Mouse (Mus musculus) heart, postnatal 14 days (tissue): ENCODE measurements around the gene Slc2a1. TPM values are rescaled to one million over a fixed set of nuclear protein-coding genes. Genes with fewer than 3 reads are reported as not detected.

Experiments
- DNase-seq, 2 experiments: peaks; one replicate each; pipeline ENCODE4 v3.0.0; 2021 to 2022
- intact Hi-C: fragments of 180-260 bp; cut with DNase I; formaldehyde crosslinking; loops from one replicate; pipeline ENCODE4 v1.15.1; 2025
- total RNA-seq, 2 experiments: library from RNA; stranded (reverse); gene quantifications; 2 replicates each; pipeline ENCODE4 v1.2.3; 2021

The Slc2a1 gene
- total RNA-seq, 2 experiments from 2014 or later = 6.2 to 8.5 TPM

DNA sequence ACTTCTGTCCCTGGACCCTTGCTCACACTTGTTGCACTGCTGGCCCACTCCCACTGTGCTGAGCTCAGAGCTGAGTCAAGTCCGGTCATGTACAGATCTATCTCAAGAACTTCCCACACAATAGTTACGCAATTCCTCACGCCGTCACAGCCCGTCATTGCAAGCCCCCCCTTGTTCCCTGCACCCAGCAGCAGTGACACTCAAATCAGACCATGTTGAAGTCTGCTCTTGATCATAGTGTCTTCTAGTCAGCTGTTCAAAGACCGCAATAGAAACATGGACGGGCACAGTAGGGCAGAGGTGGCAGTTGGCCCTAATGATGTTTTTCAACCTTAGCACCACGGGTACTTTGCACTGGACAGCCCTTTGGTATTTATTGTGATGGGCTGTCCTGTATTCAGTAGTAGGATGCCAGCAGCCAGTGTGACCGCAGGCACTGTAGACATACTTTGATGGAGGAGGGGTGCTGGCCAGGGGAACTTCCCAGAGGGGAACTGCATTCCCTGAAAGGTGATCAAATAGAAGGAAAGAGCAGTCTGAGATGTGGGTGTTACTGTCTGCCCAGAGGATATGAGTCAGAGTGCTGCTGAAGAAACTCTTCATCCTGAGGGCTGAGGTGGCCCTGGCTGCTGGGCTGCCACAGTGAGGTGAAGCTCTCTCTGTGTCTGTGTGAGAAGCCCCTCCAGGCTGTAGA, 17.2 kb downstream of the Slc2a1 start:
- intact Hi-C loops = no loop called here
- no peak for DNase-seq

DNA sequence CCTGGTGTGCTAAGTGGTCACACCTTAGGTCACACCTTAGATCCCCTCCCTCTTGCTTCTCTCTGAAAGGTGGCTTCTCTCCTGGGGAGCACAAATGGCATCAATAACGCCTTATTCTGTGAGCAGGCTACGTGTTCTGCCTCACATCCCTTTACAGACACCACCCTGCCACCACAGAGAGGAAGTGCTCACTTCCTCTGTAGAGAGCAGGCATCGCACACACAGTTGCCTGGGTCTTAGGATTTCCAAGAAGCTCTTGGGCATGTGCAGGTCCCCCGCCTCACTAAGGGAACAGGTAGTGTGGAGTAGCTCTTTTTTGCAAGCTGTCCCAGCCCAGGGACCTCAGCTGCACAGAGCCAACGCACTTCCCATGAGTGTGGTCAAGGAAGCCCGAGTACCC, 18.7 kb downstream of the Slc2a1 start:
- no peak for DNase-seq
- intact Hi-C loops = no loop called here

DNA sequence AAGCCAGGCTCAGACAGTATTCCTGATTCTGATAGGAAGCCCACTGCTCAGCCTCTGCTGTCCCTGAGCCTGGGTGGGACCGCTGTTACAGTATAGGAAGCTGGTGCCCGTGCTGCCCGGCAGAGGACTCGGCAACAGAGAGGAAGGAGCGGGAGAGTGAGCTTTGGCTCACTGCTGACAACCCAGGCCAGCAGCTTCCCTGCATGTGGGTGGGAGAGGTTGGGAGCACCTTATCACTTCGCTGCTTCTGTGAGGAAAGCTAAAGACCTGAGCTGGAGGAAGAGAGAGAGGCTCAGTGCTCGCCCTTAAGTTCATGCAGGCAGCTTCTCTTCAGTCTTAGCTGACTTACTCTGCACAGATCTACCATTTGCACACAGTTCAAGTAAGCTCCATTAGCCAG, 20.0 kb downstream of the Slc2a1 start:
- DNase-seq = no peak
- intact Hi-C loops = no loop called here

DNA sequence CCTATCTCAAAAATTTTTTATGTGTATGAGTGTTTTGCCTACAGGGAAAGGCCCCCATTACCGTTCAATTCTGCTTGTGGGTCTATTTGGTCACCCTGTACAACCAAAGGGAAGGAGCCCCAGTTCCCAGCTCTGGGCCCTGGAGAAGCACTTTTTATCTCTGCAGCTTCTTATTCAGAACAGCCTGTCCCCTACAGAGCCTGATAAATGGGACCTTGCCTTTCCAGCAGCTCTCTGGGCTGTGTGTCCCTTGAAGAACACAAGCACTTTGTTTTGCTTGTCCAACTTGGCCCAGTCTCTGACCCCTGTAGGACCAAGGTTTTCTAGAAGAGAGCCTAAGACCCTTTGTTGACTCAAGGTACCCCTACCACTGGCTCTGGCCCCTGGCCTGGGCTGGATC, 20.6 kb downstream of the Slc2a1 start:
- intact Hi-C loops = no loop called here
- DNase-seq = no peak

DNA sequence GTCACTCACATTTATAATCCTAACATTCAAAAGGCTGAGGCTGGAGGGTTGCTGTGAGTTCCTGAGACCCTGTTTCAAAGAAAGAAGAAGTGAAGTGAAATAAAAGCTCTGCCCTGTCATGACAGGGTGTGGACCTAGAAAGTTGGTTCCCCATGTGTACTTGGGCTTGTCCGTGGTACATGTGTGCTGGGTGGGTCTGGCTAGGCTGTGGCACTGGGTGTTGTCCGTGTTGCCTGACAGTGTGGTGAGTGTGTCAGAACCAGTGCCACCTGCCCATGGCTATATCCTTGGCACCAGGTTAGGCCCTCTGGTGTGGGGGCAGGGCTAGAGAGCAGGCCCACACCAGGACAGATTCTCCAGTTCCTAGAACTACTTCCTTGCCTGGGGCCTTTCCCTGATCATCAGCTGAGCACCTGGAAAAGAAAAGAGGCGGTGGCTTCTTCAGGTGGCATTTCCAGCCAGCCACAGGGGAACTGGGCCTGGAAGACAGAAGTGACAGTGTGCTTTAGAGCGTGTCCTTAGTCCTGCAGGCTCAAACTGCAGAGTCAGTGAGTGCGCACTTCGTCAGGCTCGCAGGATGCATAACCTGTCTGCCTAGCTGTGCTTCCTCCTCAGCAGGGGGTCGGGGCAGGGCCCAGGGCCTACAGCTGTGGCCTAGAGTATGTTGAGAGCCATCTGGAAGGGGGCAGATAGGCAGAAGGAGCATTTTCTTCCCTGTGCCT, 22.8 kb downstream of the Slc2a1 start:
- DNase-seq = no peak
- intact Hi-C loops = no loop called here

DNA sequence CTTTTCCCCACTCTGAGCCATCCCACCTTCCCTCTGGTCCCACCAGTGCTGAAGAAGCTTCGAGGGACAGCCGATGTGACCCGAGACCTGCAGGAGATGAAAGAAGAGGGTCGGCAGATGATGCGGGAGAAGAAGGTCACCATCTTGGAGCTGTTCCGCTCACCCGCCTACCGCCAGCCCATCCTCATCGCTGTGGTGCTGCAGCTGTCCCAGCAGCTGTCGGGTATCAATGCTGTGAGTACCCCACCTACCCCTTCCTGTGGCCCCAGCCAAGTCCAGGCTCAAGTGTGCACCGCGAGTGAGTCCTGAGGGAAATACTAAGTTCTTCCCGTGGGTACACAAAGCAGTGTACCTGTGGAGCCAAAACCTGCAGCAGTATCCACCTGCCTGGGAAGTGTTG, 24.8 kb downstream of the Slc2a1 start:
- DNase-seq = no peak
- intact Hi-C loops = no loop called here

DNA sequence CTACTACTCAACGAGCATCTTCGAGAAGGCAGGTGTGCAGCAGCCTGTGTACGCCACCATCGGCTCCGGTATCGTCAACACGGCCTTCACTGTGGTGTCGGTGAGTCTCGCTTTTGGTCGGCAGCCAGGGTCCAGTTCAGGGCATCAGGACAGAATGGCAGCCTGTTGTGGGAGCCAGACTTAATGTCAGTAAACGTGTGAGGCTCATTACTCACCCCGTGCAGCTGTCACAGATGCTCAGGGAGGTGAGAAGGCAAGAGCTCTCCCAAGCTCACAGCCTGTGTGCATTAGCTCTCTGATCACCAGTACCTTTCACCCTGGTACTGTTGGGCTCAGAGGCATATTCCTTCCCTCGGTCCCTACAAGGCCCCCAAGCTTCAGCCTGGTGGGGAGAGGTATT, 25.3 kb downstream of the Slc2a1 start:
- no peak for DNase-seq
- intact Hi-C loops = no loop called here

DNA sequence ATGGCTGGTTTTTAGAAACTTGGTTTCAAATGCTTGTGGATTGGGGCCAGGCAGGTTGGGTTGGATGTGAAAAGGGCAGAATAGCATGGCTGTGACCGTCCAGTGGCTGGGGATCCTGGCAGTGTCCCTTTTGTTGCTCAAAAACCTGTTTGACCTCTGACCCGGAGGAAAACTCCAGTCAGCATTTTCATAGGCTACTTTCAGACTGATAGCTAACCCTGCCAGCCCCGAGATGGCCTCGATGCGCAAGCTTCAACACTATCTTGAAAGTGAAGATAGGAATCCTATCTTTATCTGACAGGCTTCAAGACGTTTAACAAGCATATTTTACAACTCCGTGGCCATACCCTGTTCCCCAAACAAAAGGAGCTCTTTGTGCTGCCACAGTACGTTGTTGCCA, 28.8 kb downstream of the Slc2a1 start:
- no peak for DNase-seq
- intact Hi-C loops = no loop called here

DNA sequence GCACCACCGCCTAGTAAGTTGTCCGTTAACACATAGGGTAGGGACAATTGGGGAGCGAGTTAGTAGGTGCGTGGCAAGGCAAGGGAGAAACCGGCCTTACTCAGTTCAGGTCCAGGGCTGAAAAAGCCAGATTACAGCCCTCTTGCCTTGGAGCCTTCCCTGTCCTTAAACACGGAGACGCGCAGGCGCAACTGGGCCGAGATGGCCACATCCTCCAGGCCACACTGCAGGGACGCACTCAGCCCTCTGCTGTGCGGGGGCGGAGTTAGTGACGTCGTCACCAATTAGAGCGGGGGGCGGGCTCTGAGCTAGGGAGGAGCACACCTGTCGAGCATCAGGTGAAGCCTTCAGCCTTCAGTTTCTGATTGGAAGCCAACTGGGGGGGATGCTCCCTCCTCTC, 29.7 kb downstream of the Slc2a1 start:
- DNase-seq = peak; percentile 23 to 41
- intact Hi-C loops = no loop called here

DNA sequence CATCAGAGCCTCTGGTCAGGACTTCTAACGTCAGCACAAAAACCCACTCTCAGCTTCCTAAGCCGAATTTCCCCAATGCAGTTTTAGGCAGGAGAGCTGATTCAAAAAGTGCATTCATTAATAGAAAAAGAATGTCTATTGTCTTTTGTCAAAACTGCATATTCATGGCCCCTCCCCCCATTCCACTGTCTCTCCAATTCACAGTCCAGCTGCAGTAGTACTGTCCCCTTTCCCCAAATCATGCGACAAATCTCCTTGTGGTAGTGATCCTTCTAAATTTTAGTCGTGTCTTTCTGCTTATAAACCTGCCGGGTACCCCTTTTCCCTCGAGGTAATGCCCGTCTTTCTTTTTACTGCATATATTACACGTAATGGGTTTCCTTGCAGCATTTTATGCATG, 30.3 kb downstream of the Slc2a1 start:
- DNase-seq = no peak
- intact Hi-C loops = no loop called here

DNA sequence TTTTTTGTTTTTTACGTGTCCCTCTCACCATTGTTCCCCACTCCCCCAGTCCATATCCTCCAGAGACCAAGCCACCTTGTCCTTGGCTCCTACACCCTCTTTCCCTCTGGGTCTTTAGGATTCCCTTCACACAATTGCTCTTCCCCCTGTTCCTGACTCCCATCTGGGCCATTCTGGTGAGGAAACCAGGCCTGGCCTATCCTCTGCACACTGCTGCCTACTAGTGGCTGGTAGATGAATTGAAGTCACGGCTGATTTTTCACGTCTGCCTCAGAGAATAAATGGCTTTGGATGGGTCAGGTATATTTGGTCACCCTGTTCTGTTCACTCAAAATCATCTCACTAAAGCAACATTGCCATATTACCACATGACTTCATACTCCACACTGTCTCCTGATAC, 31.6 kb downstream of the Slc2a1 start:
- peak; percentile 36 to 57 for DNase-seq
- intact Hi-C loops = loop anchor here (1.0 kb wide), 1 partner anchor 135 kb away; no protein-coding TSS in a partner anchor

DNA sequence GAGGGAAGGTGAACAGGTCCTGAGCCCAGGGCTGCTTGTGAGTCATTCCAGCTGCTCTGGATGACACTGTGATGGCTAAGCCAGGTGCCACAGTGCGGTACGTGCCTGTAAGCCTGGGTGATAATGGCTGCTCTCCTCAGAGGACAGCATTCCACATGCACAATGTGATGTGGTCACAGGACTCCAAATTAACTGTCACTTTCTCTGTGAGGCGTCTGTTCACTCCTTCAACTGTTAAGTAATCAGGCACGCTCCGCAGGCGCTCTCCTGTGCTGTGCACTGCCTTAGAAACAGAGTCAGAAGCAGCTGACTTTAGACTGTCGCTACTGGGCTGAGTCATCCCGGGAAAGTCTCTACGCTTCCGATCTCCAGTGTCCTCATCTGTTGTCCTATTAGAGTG, 32.7 kb downstream of the Slc2a1 start:
- no peak for DNase-seq
- intact Hi-C loops = no loop called here

DNA sequence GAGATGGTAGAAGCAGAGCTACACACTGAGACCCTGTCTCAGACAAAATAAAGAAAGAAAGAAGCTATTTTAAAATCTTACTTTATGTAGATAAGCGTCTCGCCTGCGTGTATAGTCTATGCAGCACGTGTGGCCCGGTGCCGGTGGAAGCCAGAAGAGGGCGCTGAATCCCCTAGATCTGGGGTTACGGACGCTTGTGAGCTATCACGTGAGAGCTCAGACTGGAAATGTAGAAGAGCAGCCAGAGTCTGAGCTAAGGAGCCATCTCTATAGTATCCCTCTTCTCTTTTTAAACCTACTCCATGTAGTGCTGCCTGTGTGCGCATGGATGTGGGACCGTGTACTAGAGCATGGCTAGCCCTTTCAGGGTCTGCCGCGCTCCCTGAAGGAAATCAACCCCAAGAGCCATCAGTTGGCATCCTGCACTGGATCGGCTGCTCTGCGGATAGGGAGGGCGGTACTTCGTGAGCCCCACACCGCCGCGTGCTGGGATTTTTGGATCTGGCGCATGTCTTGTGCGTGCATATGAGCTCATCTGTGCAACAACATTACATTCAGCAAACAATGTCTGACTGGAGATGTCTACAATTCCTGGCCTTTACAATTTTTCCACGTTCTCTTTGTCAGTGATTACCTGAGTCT, 33.8 kb downstream of the Slc2a1 start:
- intact Hi-C loops = no loop called here
- DNase-seq = peak; percentile 46 to 67

DNA sequence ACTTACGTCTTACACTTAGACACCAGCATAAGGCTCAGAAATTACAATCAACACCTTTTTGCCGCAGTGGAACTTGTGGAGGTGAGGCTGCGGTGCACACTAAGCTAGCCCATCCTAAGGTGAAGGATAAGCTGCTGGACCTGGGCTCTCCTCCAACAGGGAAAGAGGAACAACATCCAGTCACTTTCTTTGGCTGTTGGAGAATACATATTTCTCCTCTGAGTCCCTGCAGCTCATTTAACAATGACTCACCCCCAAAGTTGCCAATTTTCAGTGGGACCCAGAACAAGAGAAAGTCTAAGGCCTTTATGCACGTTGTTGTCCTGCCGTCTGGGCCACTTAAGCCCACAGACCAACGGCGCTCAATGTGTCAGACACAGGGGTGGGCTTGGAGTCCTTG, 38.3 kb downstream of the Slc2a1 start:
- DNase-seq = no peak
- intact Hi-C loops = no loop called here

DNA sequence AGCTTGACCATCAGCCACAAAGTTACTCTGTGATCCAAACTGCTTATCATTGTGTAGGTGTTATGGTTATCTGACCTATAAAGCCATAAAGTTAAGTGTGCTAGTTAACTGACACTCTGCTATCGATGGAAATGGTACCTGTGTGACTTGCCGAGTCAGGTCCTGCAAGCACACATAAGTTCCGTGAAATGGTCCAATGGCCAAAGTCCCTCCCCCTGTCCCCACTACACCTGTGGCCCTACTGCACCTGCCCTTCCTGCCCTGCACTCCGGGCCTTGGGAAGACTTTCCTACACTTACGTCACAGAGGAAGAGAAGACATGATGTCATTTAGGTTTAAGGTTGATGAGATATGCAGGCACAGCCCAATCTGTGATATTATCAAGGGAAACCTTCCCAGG, 38.8 kb downstream of the Slc2a1 start:
- DNase-seq = no peak
- intact Hi-C loops = no loop called here

DNA sequence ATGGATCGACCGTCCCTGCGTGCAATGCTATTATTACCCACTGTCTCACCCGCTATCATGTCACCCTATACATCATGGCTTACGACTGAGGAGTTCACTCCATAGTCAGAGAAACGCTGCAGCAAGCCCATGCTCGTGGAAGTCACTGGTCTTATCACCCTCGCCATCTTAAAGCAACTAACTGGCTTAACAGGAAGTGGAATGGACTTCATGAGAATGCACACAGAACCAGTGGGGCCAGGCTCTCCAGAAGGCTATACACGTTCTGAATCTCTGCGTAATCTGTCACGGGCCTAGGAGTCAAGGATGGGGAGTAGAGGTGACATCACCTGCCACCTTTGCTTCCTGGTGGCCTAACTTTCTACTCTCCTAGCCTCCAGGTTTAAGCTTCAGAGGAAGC, 40.2 kb downstream of the Slc2a1 start:
- no peak for DNase-seq
- intact Hi-C loops = no loop called here

DNA sequence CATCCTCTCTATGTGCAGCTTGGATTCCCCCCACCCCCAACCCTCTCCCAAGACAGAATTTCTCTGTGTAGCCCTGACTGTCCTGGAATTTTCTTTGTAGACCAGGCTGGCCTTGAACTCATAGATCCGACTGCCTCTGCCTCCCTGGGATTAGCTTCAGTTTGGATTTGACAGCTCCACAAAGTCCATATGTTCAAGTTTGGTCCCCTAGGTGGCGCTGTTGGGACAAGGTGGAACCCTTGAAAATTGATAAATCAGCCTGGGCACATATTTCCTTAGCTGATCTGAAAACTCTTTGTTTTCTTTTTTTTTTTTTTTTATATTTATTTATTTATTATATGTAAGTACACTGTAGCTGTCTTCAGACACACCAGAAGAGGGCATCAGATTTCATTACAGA, 48.7 kb downstream of the Slc2a1 start:
- intact Hi-C loops = no loop called here
- peak; percentile 65 to 79 for DNase-seq

DNA sequence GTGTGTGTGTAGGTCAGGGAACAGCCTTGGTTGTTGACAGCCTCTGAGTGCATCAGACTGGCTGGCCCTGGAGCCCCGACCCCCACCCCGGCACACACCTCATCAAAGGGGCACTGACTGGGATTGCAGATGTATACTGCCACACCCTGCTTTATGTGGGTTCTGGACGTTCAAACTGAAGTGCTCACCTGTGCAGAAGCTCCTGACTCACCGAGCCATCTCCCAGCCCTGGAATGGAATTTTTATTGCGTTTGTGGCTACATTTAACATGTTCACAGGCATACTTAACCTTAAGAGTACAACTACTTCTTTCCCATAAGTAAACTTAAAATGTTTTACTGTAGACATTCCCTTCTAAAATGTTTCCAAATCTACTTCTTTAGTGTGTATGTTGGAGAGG, 49.4 kb downstream of the Slc2a1 start:
- no peak for DNase-seq
- intact Hi-C loops = no loop called here

DNA sequence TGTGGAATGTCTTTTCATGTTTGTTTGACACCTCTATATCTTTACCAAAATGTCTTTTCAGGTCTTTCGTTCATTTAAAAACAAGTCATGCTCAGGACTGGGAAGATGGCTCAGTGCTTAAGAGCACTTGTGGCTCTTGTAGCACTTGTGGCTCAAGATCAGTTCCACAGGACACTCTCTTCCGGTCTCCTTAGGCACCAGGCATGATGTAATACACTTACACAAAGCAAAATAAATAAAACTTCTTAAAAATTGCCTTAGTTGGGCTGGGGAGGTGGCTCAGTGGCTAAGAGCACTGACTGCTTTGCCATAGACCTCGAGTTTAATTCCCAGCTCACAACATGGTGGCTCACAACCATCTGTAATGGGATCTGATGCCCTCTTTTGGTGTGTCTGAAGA, 52.8 kb downstream of the Slc2a1 start:
- intact Hi-C loops = no loop called here
- DNase-seq = no peak

DNA sequence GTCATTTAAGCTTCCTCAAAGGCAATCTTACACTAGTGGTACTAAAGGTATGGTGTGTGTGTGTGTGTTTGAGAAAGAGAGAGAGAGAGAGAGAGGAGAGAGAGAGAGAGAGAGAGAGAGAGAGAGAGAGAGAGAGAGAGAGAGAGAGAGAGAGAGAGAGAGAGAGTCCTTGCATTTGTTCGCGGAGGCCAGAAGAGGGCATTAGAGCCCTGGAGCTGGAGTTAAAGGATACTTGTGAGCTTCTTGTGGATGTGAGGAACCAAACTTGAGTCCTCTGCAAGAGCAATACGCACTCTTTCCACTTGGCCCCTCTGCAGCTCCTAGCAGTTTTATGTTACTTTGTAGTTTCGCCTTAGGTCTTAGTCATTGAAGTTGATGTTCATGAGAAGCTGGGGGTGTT, 54.5 kb downstream of the Slc2a1 start:
- intact Hi-C loops = no loop called here
- DNase-seq = no peak

DNA sequence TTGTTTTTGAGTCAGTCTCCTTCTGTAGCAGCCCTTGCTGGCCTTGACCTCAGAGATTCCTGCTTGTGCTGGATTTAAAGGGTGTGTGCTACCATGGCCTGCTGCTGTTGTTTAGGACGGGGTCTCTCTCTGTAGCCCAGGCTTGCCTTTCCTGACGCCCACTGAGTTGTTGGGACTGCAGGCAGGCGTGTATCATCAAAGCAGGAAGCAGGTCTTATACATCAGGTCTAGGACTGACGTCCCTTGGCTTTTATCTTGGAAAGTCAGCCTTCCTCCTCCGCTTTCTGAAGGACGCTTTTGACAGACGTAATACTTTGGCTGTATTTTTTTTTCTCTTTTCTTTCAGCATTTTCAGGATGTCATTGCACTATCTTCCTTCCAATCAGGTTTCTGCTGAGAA, 57.4 kb downstream of the Slc2a1 start:
- DNase-seq = no peak
- intact Hi-C loops = loop anchor here (5.0 kb wide), 1 partner anchor 36 kb away; no protein-coding TSS in a partner anchor

DNA sequence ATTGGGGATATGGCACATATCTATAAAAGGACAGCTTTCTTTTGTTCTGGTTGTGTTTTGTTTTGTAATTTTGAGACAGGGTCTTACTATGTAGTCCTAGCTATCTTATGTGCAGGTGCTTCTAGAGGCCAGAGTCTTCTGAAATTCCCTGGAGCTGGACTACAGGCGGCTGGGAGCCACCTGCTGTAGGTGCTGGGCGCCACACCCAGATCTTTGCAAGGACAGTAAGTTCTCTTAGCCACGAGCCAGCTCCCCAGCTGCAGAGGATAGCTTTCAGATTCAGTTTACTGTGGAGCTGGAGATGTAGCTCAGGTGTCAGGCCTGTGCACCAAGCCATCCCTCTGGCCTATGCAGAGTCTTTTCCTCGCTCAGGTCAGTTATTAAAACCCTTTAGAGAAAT, 58.6 kb downstream of the Slc2a1 start:
- DNase-seq = no peak
- intact Hi-C loops = loop anchor here (1.0 to 5.0 kb wide), 2 partner anchors 35 to 162 kb away; no protein-coding TSS in a partner anchor
